Mouse (Mus musculus): Measurements from ENCODE around the gene Narfl.

Gene Narfl

DNA sequence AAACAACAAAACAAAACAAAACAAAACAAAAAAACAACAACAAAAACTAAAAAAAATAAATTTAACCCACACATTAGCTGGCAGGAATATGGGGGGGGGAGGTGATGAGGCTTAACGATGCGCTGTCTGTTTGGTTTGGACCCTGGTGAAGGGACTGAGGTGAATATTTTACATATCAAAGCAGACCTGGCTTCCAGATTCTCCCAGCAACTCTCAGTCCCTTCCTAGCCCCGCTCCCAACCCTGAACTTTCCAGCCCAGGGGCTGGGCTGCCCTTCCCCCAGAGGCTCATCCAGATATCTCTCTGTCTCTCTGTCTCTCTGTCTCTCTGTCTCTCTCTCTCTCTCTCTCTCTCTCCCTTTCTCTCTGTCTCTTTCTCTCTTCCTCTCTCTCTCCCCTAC is 11.0 kb upstream of the Narfl start:
- no peak for DNase-seq (ENCODE audit: low read depth)

- DNase-seq (ENCODE audit: low read depth) = no peak
These were observed 7.7 kb upstream of the Narfl start for GRCm38 (mm10) chr17:25765886-25766285.

DNA sequence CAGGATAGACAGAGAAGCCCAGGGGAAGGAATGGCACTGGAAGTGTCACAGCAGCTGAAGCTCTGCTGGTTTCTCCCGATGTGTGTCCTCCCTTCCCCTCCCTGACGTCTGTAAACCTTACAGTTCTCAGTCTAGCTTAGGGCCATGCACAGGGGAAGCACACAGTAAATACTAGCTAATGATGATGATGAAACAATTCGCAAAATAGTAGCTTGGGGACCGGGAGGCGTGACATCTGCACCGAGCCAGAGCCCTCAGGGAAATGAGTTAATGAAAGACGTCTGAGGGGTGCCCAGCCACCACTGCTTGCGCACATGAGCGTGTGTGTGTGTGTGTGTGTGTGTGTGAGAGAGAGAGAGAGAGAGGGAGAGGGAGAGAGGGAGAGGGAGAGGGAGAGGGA is 4.2 kb upstream of the Narfl start:
- DNase-seq (ENCODE audit: low read depth) = no peak

DNA sequence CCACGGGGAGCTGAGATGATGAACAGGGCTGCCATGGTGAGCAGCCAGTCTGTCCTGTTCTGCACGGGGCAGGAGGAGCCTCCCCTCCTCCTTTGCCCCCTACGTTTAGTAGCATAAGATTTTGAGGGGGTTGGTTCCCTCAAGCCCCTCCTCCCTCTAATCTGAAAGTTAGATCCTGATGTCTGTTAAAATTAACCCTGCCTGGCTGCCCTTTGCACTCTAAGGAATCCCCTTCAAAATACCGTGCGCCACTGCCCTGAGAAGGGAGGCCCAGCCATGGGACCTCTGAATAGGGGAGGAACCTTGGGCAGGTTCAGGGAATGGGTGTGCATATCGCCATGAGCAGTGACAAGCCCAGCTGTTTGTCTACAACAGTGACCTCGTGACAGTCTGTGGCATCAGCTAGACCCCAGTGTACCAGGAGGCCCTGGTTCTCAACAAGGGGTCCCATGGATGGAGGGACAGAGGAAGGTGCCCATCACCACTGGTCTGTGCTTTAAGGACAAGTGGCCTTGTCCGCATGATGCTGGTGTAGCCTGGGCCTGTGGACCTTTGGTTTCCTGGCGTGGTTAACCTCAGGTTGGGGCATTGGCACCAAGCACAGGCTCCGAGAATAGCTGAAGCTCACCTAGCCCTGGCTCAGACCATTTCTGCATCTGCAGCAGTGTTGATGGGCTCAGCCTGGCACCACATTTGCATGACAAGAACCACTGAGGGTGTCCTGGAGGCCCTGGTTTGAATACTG is 1.9 kb downstream of the Narfl start:
- DNase-seq (ENCODE audit: low read depth) = no peak

- no peak for DNase-seq (ENCODE audit: low read depth)
These were observed 4.4 kb downstream of the Narfl start for GRCm38 (mm10) chr17:25777948-25778347.

- DNase-seq (ENCODE audit: low read depth) = no peak
These were observed 7.8 kb downstream of the Narfl start for GRCm38 (mm10) chr17:25781339-25781738.

- no peak for DNase-seq (ENCODE audit: low read depth)
These were observed 9.5 kb downstream of the Narfl start for GRCm38 (mm10) chr17:25783086-25783485.

DNA sequence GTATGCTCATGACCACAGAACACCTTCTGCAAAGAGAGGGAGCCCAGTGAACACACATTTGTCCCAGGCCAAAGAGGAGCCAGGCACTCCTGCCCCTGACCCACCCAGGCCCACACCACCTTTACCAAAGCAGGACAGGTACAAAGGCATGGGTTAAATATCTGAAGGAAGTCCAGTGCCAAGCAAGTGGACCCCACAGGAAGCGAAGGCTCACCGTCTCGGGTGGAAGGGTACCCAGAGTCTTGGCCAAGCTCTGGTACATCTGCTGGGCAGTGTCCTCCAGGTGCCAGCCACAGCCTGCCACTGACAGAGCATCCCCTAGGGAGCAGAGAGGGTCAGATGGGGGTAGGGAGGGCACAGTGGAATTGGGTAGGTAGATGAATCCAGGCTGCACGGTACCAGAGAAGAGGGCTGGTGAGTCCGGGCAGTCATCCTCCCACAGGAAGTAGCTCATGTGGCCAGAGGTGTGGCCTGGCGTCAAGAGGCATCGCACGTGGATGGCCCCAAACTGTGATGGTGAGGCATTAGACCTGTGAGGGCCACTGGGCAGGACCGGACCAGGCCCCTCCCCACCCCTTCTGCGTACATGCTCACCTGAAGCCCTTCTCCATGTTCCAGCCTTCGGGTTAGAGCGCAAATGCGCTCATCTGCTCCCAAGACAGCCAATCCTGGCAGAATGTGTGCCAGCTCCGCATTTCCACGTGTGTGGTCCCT is 10.4 kb downstream of the Narfl start:
- DNase-seq (ENCODE audit: low read depth) = no peak

GRCm38 (mm10) chr17:25785281-25785745 is 11.7 kb downstream of the Narfl start, which contains the start of gene Haghl:
Gene Haghl, minus strand, starts transcription at chr17:25785673.
- DNase-seq (ENCODE audit: low read depth) = peak; percentile 99

DNA sequence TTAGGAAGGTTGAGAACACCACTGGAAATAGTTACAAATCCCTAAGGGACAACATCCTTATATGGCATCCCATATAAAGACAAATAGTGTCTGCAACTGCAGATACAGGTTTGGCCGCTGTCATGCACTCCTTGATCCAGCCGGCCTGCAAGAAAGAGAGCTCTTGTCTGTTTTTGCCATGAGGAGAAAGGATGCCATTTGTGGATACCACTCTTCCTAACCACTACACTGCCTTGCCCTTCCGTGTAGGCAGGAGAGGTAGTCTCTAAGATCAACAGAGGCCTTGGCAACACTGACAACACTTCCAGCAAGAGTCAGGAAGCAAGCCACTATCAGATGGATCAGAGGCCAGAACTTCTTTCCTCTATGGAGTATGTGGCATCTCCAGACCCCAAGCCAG is 12.7 kb downstream of the Narfl start, which contains the start of gene Ccdc78:
Gene Ccdc78 (plus strand): TSS at position 301 of the 400 bp plus-strand sequence.
- DNase-seq (ENCODE audit: low read depth) = no peak

DNA sequence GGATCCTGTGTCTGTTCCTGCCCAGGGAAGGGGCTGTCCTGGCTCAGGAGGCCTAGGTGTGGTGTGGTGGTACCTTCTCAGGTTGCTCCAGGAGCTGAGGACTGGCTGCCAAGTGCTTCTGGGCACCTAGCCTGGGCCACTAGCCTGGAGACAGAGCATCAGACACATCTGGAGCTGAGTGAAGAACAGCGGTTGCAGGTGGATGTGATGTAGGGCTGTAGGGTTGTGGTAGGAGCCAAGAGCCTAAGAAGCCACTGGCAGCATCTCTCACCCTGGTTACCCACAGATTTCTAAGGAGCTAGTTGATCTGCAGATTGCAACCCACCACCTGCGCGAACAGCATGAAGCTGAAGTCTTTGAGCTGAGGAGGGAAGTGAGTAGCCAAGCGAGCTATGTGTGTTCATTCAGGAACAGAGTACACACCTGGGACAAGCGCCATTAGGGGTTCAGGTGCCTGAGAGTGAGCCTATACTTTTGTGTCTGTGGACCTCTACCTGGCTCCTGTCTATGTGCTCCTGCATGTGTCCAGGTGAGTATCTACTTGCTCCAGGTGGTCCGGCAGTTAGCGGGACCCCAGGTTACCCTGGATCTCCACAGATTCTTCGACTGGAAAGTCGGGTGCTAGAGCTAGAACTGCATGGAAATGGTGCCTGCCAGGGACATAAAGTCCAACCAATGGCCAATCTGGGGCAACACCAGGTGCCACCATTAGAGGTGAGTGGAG is 13.4 kb downstream of the Narfl start:
- no peak for DNase-seq (ENCODE audit: low read depth)

DNA sequence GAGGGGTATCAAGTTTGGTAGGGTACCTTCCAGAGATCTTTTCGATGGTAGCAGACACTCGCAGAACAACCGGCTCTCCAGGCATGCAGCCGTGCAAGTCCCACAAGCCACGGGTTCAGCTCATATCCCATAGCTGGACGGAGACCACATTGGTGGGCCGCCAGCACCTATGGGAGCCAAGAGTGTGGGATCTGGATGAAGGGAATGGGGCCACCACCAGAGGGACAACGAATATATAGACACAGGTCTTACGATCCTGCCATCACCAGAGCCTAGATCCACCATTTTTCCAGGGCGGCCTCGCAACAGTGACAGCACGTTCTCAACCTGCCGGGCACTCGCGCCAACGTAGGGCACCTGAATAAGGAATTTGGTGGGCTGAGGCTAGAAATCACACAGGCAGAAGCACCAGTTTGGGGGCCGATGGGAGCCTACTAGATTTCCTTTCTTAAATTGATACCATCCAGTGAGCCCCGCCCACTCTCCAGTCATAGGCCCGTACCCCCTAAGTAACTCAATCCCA is 17.8 kb downstream of the Narfl start:
- DNase-seq (ENCODE audit: low read depth) = no peak

GRCm38 (mm10) chr17:25791843-25792527 is 18.4 kb downstream of the Narfl start:
- DNase-seq (ENCODE audit: low read depth) = peak; percentile 95

DNA sequence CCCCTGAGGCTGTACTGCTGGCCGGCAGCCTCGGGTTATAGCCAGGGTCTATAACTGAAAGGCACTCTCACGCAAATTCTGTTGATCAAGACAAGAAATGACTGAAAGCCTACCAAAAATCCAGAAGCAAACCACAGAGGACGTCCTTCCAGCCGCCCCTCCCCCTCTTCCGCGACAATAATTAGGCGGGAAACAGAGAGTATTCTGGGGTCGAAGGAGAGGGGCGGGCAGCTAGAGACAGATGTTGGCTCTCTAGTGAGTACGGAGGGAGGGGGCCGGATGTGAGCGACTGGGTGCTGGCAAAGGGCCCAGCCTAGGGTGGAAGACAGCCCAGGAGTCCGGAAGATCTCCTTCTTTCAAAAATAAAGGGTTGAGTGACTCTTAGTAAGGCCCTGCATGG is 19.0 kb downstream of the Narfl start, which contains the start of gene Fam173a:
Gene Fam173a (minus strand): TSS at position 287 of the 400 bp plus-strand sequence.
- peak; percentile 88 for DNase-seq (ENCODE audit: low read depth)

GRCm38 (mm10) chr17:25794197-25794596 is 20.6 kb downstream of the Narfl start:
- DNase-seq (ENCODE audit: low read depth) = no peak

DNA sequence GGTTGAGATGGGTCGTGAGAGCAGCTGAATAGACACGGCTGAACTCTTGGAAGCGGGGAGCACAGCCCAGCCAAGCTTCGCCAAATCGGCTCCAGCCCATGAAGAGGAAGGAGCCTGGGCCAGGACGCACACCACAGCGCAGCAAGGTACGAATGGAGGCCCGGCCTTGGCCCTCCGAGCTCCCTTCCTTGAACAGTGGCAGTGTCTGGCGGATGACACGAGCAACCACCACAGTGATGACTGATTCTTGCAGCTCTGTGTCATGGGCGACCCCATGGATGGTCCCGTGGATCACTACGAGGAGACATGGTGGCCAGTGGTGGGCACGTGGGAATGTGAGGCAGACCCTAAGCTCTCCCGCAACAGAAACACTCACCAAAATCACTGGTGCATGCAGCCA is 21.4 kb downstream of the Narfl start:
- DNase-seq (ENCODE audit: low read depth) = no peak

- DNase-seq (ENCODE audit: low read depth) = no peak
These were observed 22.1 kb downstream of the Narfl start, which contains the start of gene AC134908.4 for GRCm38 (mm10) chr17:25795609-25796092. Gene AC134908.4, minus strand, starts transcription at chr17:25795659.

DNA sequence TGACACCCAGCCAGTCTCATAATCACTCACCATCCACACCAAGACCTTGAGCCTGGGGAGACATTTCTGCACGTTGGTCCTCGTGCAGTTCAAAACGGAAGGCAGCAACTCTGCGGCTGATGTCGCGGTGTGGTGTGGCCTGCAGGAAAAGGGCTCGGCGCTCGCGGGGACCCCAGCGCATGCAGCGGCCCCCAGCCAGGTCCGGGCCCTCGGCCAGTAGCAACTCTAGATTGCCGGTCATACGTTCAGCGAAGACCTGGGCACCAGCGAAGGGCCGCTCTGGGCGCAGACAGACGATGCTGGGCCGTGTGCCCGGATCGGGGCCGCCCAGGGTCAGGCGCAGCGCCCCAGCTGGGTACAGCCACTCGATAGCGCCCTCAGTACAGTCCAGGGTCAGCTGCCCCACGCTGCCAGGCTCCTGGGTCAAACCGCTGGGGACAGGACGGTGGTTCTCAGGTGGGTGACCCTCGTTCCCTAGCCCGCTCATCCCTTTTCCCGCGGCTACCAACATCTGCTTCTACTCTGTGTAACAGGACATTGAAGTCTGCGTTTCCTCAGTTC is 22.7 kb downstream of the Narfl start:
- DNase-seq (ENCODE audit: low read depth) = no peak

DNA sequence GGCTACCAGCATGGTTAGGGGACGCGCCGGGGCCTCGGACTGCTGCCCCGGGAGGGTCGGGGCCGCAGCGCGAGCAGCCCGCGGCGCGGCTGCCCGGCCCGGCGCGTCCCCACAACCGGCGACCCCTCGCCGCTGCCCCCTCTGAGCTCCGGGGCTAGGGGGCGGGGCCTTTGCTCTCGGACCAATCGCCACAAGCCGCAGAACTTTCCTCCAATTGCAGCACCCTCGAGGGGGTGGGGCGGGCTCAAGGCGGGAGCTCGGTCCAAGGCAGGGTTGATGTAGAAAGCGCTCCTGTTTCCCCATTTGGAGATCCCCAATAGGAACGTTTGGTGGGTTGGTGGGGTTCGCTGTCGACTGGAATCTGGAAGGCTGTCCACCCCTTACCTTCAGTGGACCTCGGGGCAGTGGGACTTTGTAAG is 23.4 kb downstream of the Narfl start, which contains the start of gene Metrn:
Gene Metrn (minus strand): TSS at position 186 of the 419 bp plus-strand sequence.
- peak; percentile 90 for DNase-seq (ENCODE audit: low read depth)

DNA sequence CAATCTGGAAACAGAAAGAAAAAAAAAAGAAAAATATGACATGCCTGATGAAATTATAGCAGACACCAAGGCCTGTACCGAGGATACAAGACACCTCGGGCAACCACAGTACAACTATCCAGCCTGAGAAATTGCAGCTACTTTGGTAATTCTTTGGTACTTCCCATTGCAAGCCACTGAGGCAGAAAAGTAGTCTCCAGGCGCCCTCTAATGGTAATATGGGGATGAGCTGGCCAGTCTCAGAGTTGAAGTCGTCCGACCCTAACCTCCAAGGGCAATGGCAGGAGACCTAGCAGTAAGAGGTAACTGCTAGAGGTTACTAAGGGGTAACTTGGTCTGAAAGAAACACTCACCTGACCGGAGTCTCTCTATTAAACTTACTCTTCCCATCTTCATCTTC is 27.5 kb downstream of the Narfl start:
- DNase-seq (ENCODE audit: low read depth) = peak; percentile 90
